Mouse (Mus musculus): ENCODE results near the gene Serpinb1b. TPM values are rescaled to one million over a fixed set of nuclear protein-coding genes. Genes with fewer than 3 reads are reported as not detected.

Gene Serpinb1b
- polyA plus RNA-seq, 1 experiment from 2014 or later: 0.11 TPM

- no peaks in the 10 kb centered on the region for H3K36me3 ChIP-seq
- ATAC-seq (ENCODE audit: insufficient number of reproducible peaks, insufficient read depth, low FRiP score, low TSS enrichment, low read depth): no peak
- H3K27ac ChIP-seq: no peak overlapping the region
- H3K4me1 ChIP-seq (replicated peaks): no peaks in the 10 kb centered on the region
- H3K9ac ChIP-seq (replicated peaks): no peak overlapping the region
- no peaks in the 10 kb centered on the region for H3K9me3 ChIP-seq
- H3K4me2 ChIP-seq: no peak overlapping the region
- H3K27me3 ChIP-seq: no peaks in the 10 kb centered on the region
- no peak overlapping the region for H3K4me3 ChIP-seq (replicated peaks)
These were observed 4.3 kb upstream of the Serpinb1b start for GRCm38 (mm10) chr13:33074029-33074428.

GRCm38 (mm10) chr13:33076247-33076646 lies 2.1 kb upstream of the Serpinb1b start:
- no peaks in the 10 kb centered on the region for H3K9me3 ChIP-seq
- H3K4me1 ChIP-seq (replicated peaks): no peaks in the 10 kb centered on the region
- H3K4me2 ChIP-seq: no peak overlapping the region
- H3K36me3 ChIP-seq: no peaks in the 10 kb centered on the region
- no peak overlapping the region for H3K27ac ChIP-seq
- ATAC-seq (ENCODE audit: insufficient number of reproducible peaks, insufficient read depth, low FRiP score, low TSS enrichment, low read depth): no peak
- H3K27me3 ChIP-seq: no peaks in the 10 kb centered on the region
- H3K4me3 ChIP-seq (replicated peaks): no peak overlapping the region
- no peak overlapping the region for H3K9ac ChIP-seq (replicated peaks)
- WGBS: 71% methylated on average over 3 of the region's 3 CpGs

- Histone ChIP-seq H3K4me1 (replicated peaks) (no peaks in the 10 kb centered on the region), H3K9me3 (no peaks in the 10 kb centered on the region), H3K9ac (replicated peaks) (no peak overlapping the region), H3K27ac (no peak overlapping the region), H3K36me3 (no peaks in the 10 kb centered on the region), H3K4me2 (no peak overlapping the region), H3K4me3 (replicated peaks) (no peak overlapping the region), H3K27me3 (no peaks in the 10 kb centered on the region)
- ATAC-seq (ENCODE audit: insufficient number of reproducible peaks, insufficient read depth, low FRiP score, low TSS enrichment, low read depth): no peak
- 90% methylated on average over 10 of the region's 10 CpGs for WGBS
These were observed 1.2 kb upstream of the Serpinb1b start for GRCm38 (mm10) chr13:33077026-33077685.

- no peaks in the 10 kb centered on the region for H3K9me3 ChIP-seq
These were observed 1.0 kb downstream of the Serpinb1b start for GRCm38 (mm10) chr13:33079391-33079790.

GRCm38 (mm10) chr13:33080356-33080755 lies 2.0 kb downstream of the Serpinb1b start:
- no peak overlapping the region for H3K27ac ChIP-seq
- no peak overlapping the region for H3K4me2 ChIP-seq
- 25% methylated on average over 3 of the region's 3 CpGs for WGBS

More at GRCm38 (mm10) chr13:33079391-33079790, 1.0 kb downstream of the Serpinb1b start:
- ATAC-seq (ENCODE audit: insufficient number of reproducible peaks, insufficient read depth, low FRiP score, low TSS enrichment, low read depth): no peak
- 33% methylated on average over 6 of the region's 6 CpGs for WGBS
- H3K27me3 ChIP-seq: no peaks in the 10 kb centered on the region
- H3K4me2 ChIP-seq: no peak overlapping the region
- H3K4me3 ChIP-seq (replicated peaks): no peak overlapping the region
- no peaks in the 10 kb centered on the region for H3K36me3 ChIP-seq
- no peak overlapping the region for H3K27ac ChIP-seq
- H3K9ac ChIP-seq (replicated peaks): no peak overlapping the region
- no peaks in the 10 kb centered on the region for H3K4me1 ChIP-seq (replicated peaks)

GRCm38 (mm10) chr13:33083834-33084233 lies 5.5 kb downstream of the Serpinb1b start:
- H3K4me2 ChIP-seq: no peak overlapping the region
- H3K4me3 ChIP-seq (replicated peaks): no peak overlapping the region
- no peaks in the 10 kb centered on the region for H3K4me1 ChIP-seq (replicated peaks)
- no peak overlapping the region for H3K9ac ChIP-seq (replicated peaks)
- H3K9me3 ChIP-seq: peaks cover 8% of the 10 kb centered on the region; the same call in 1 of the 2 replicates
- 66% methylated on average over 2 of the region's 2 CpGs for WGBS
- no peak overlapping the region for H3K27ac ChIP-seq
- no peaks in the 10 kb centered on the region for H3K27me3 ChIP-seq
- no peaks in the 10 kb centered on the region for H3K36me3 ChIP-seq
- no peak for ATAC-seq (ENCODE audit: insufficient number of reproducible peaks, insufficient read depth, low FRiP score, low TSS enrichment, low read depth)

More at GRCm38 (mm10) chr13:33080356-33080755, 2.0 kb downstream of the Serpinb1b start:
- H3K9me3 ChIP-seq: no peaks in the 10 kb centered on the region
- H3K36me3 ChIP-seq: no peaks in the 10 kb centered on the region
- no peak overlapping the region for H3K4me3 ChIP-seq (replicated peaks)
- H3K4me1 ChIP-seq (replicated peaks): no peaks in the 10 kb centered on the region
- H3K9ac ChIP-seq (replicated peaks): no peak overlapping the region
- no peak for ATAC-seq (ENCODE audit: insufficient number of reproducible peaks, insufficient read depth, low FRiP score, low TSS enrichment, low read depth)
- H3K27me3 ChIP-seq: no peaks in the 10 kb centered on the region

GRCm38 (mm10) chr13:33084975-33085694 lies 6.8 kb downstream of the Serpinb1b start:
- ATAC-seq (ENCODE audit: insufficient number of reproducible peaks, insufficient read depth, low FRiP score, low TSS enrichment, low read depth): no peak
- no peaks in the 10 kb centered on the region for H3K4me1 ChIP-seq (replicated peaks)

GRCm38 (mm10) chr13:33085695-33086432 lies 7.5 kb downstream of the Serpinb1b start:
- H3K27ac ChIP-seq: no peak overlapping the region
- H3K4me3 ChIP-seq (replicated peaks): no peak overlapping the region
- H3K36me3 ChIP-seq: no peaks in the 10 kb centered on the region
- no peak overlapping the region for H3K9ac ChIP-seq (replicated peaks)
- H3K9me3 ChIP-seq: peaks cover 11% of the 10 kb centered on the region; the same call in 1 of the 2 replicates
- H3K4me1 ChIP-seq (replicated peaks): no peaks in the 10 kb centered on the region
- no peaks in the 10 kb centered on the region for H3K27me3 ChIP-seq
- no peak overlapping the region for H3K4me2 ChIP-seq
- no peak for ATAC-seq (ENCODE audit: insufficient number of reproducible peaks, insufficient read depth, low FRiP score, low TSS enrichment, low read depth)

More at GRCm38 (mm10) chr13:33084975-33085694, 6.8 kb downstream of the Serpinb1b start:
- Histone ChIP-seq H3K27me3 (no peaks in the 10 kb centered on the region), H3K9me3 (peaks cover 11% of the 10 kb centered on the region; the same call in 1 of the 2 replicates), H3K27ac (no peak overlapping the region), H3K4me2 (no peak overlapping the region), H3K9ac (replicated peaks) (no peak overlapping the region), H3K4me3 (replicated peaks) (no peak overlapping the region), H3K36me3 (no peaks in the 10 kb centered on the region)
- WGBS: 72% methylated on average over 5 of the region's 5 CpGs

- no peak overlapping the region for H3K27ac ChIP-seq
- H3K36me3 ChIP-seq: no peaks in the 10 kb centered on the region
- no peak overlapping the region for H3K9ac ChIP-seq (replicated peaks)
- H3K4me1 ChIP-seq (replicated peaks): no peaks in the 10 kb centered on the region
- no peak overlapping the region for H3K4me3 ChIP-seq (replicated peaks)
- ATAC-seq (ENCODE audit: insufficient number of reproducible peaks, insufficient read depth, low FRiP score, low TSS enrichment, low read depth): no peak
- WGBS: 78% methylated on average over 3 of the region's 3 CpGs
- H3K4me2 ChIP-seq: no peak overlapping the region
- peaks cover 11% of the 10 kb centered on the region; the same call in 1 of the 2 replicates for H3K9me3 ChIP-seq
- no peaks in the 10 kb centered on the region for H3K27me3 ChIP-seq
These were observed 11.2 kb downstream of the Serpinb1b start for GRCm38 (mm10) chr13:33089566-33089965.

GRCm38 (mm10) chr13:33090546-33090945 lies 12.2 kb downstream of the Serpinb1b start:
- ATAC-seq (ENCODE audit: insufficient number of reproducible peaks, insufficient read depth, low FRiP score, low TSS enrichment, low read depth): no peak
- Histone ChIP-seq H3K4me2 (no peak overlapping the region), H3K4me3 (replicated peaks) (no peak overlapping the region), H3K4me1 (replicated peaks) (no peaks in the 10 kb centered on the region), H3K9ac (replicated peaks) (no peak overlapping the region), H3K9me3 (peaks cover 11% of the 10 kb centered on the region; the same call in 1 of the 2 replicates), H3K27me3 (no peaks in the 10 kb centered on the region), H3K27ac (no peak overlapping the region), H3K36me3 (no peaks in the 10 kb centered on the region)
- WGBS: 75% methylated on average over 1 of the region's 1 CpGs

GRCm38 (mm10) chr13:33091306-33091705 lies 12.9 kb downstream of the Serpinb1b start:
- H3K9me3 ChIP-seq: peaks cover 11% of the 10 kb centered on the region; the same call in 1 of the 2 replicates
- H3K4me1 ChIP-seq (replicated peaks): no peaks in the 10 kb centered on the region
- H3K27ac ChIP-seq: no peak overlapping the region
- ATAC-seq (ENCODE audit: insufficient number of reproducible peaks, insufficient read depth, low FRiP score, low TSS enrichment, low read depth): no peak
- H3K4me2 ChIP-seq: no peak overlapping the region
- H3K27me3 ChIP-seq: no peaks in the 10 kb centered on the region
- no peaks in the 10 kb centered on the region for H3K36me3 ChIP-seq
- 97% methylated on average over 1 of the region's 1 CpGs for WGBS
- no peak overlapping the region for H3K9ac ChIP-seq (replicated peaks)
- no peak overlapping the region for H3K4me3 ChIP-seq (replicated peaks)
